Mouse (Mus musculus) forelimb bud, embryonic 11.5 days (tissue): ENCODE measurements at regions not wholly inside any gene's neighbourhood (a gene's known extent, or its start where the extent isn't known, plus 50 kb on each side); places are given as distances from the start of the nearest gene placed in this dataset.

ENCODE experiments used
- DNase-seq: peaks from one replicate; pipeline ENCODE4 v3.0.0-alpha.2; 2012; ENCODE audit warnings: low read depth, low spot score

DNA sequence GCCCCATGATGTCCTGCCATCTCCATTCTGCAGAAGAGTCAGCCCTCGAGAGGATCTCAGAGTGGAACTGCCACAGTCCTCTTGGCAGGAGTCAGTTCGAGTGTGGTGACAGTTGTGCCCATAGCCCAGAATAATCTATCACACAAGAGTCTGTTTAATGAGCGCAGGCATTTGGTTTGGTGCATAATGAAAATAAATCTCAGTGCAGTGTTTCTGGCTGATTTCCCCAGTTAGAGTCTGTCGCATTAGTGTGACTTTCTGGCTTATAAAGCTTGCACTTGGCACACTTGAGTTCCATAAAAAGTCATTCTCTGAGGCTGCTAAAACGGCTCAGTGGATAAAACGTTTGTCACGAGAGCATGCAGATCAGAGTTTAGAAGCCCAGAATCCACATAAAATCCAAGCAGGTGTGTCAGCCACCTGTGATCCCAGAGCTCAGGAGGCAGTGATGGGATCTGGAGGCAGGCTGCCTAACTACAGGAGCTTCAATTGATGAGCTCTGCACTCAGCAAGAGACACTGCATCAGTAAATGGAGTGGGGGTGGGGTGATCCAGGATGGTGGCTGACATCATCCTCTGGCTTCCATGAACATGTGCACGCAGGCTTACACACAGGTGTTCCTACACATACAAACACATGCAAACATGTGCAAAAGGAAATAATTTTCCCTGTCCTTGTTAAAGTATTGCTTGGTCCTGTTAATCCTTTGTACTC, 578.5 kb downstream of the Plekhb2 start:
- DNase-seq, result no peak

- DNase-seq, result no peak
These were observed 579.7 kb downstream of the Plekhb2 start for GRCm38 (mm10) chr1:35429471-35429870.

- DNase-seq, result no peak
These were observed 585.9 kb downstream of the Plekhb2 start for GRCm38 (mm10) chr1:35435721-35436120.

- DNase-seq, result no peak
These were observed 597.6 kb downstream of the Plekhb2 start for GRCm38 (mm10) chr1:35447345-35447744.

DNA sequence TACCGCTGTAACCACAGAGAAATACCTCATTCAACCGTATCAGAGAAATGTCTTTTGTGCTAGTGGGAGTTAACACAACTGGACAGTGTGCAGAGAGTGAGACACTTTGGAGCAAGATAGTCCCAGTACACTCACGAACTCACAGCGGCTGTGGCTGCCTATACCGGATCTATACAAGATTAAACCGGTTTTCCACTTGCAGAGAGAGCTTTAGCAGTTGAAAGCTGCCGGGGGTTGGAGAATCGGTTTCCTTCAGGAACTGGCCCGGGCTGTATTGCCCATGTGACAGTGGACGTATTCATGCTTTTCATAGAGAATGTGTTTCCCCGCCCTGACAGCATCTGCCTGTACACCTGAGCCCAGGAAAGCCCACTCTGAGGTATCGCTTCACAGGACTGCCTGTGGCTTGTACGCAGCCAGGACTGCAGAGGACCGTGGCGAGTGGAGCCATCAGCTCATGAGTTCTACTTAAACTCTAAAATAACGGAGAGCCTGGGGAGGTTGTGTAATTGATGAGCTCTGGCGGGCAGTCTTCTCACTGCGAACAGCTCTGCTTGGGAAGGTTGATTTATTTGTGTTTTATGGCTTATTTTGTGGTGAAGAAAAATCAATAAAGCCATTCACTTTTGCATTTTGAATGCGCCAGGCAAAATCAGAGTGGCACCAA, 602.8 kb downstream of the Plekhb2 start:
- no peak for DNase-seq

- DNase-seq, result no peak
These were observed 607.8 kb downstream of the Plekhb2 start for GRCm38 (mm10) chr1:35457591-35457990.

- DNase-seq, result no peak
These were observed 603.1 kb upstream of the Hs6st1 start for GRCm38 (mm10) chr1:35465081-35465480.

GRCm38 (mm10) chr1:35469185-35469753, 598.9 kb upstream of the Hs6st1 start:
- peak; percentile 6 for DNase-seq

GRCm38 (mm10) chr1:35478262-35478661, 589.9 kb upstream of the Hs6st1 start:
- no peak for DNase-seq

DNA sequence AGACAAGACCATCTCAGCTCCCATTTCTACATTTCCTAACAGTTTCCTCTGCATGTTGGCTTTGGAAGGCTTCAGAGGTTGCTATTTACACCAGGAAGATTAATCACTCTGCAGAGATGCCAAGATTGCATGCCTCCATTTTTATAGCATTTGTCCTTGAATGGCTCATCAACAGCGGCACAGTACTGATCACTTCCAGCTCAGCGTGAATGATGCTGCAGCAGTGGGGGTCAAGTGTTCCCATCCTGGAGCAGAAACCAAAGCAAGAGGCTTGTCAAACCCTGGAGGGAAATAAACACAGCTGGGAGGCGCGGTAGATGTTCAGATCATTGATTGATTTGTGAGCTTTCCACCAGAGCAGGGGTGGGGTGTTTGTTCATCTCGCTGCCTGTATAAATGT, 572.2 kb upstream of the Hs6st1 start:
- no peak for DNase-seq

- no peak for DNase-seq
These were observed 545.2 kb upstream of the Hs6st1 start for GRCm38 (mm10) chr1:35522951-35523350.

DNA sequence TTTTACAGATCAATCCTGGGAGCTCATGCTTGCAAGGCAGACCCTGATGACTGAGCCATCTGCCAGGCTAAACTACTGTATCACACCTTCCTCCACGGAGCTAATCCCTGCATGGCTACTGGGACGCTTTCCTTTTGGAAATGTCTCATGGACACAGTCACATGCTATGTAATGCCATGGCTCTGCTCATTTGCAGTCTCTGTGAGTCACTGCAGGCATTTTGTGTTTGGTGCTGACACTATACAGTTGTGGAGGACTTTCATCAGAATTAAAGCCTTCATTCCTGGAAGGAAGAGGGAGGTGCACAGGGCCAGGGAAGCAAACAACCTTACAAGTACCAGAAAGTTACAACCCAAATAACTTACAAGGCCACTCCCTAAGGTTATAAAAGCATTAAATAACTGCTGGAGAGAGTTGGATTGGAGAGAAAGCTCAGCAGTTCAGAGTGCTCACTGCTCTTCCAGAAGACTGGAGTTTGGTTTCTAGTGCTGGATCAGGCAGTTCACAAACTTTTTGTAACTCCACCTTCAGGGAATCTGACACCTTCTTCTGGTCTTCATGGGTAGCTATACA, 544.3 kb upstream of the Hs6st1 start:
- no peak for DNase-seq

DNA sequence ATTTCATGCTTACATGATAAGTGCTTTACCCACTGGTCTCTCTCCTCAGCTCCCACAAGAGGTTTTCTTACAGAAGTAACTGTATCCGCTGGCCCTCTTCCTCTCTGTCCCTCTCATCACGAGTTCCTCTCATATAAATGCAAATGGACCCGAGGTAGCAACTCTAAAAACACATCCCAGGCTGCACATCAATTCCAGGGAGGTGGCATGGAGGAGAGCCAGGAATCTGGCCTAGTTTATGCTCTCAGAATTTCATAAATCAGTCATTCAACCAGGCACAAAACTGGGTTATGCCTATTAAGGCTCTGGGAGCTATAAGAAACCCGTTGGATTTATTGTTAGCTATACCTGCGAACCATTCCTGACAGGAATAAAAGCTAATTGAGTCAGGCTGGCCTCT, 543.4 kb upstream of the Hs6st1 start:
- no peak for DNase-seq

DNA sequence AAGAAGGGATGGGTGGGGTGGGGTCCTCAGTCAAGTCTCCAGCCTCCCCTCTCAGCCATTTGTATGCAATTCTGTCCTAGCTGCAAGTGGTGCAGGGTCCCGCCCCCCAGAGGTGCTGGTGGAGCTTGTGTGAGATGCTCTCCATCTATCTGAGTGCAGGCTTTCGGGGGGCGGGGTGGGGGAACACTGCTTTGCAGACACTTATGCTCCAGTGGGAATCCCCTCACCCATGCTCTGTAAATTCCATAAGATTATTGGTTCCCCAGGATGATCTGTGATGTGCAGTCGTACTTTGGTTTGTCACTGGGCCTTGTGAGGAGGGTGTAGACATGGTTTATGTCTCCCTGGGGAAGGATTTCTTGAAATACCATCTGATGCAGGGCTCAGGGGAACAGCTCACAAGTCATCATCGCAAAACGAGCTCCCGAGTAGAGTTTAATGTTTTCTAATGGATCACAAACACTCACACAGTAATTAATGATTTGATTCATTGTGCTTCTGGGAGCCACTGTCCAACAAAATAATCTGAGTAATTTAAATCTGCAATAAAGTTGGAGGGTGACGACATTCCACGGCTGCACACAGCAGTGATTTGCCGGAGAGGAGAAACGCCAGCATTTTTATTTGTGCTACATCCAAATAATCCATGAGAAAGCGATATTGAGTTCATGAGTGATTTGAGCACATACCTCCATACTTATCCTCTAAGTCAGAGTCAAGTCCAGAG, 540.3 kb upstream of the Hs6st1 start:
- DNase-seq, result peak; percentile 9

GRCm38 (mm10) chr1:35535470-35535869, 532.7 kb upstream of the Hs6st1 start:
- DNase-seq, result no peak

- no peak for DNase-seq
These were observed 531.9 kb upstream of the Hs6st1 start for GRCm38 (mm10) chr1:35536276-35536675.

DNA sequence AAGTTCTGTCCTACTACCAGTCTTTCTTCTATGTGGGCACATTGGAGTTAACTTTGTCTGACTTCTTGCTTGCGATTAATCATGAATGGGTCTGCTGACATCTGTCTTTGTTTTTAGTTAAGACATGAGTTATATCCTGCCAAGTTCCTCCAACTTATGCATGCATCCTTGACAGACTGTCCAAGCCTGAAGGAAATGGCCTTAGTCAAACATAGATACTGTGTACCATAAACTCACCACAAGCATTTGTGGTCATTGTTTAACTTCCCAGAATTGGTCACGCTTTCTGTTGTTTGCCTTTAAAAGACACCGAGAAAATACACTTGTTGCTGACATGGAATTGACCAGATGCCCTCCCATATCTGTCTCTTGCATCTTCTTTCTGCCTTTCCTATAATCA, 519.4 kb upstream of the Hs6st1 start:
- no peak for DNase-seq

- no peak for DNase-seq
These were observed 516.7 kb upstream of the Hs6st1 start for GRCm38 (mm10) chr1:35551503-35551902.

GRCm38 (mm10) chr1:35562786-35563185, 505.4 kb upstream of the Hs6st1 start:
- no peak for DNase-seq

- no peak for DNase-seq
These were observed 493.0 kb upstream of the Hs6st1 start for GRCm38 (mm10) chr1:35575203-35575602.

GRCm38 (mm10) chr1:35579392-35579791, 488.8 kb upstream of the Hs6st1 start:
- no peak for DNase-seq

GRCm38 (mm10) chr1:35579992-35580391, 488.2 kb upstream of the Hs6st1 start:
- DNase-seq, result no peak
